Mouse (Mus musculus): ENCODE results near the gene Zbtb22. TPM values are rescaled to one million over a fixed set of nuclear protein-coding genes. Genes with fewer than 3 reads are reported as not detected.

Gene Zbtb22
- polyA plus RNA-seq, 1 experiment, result 92.1 TPM

DNA sequence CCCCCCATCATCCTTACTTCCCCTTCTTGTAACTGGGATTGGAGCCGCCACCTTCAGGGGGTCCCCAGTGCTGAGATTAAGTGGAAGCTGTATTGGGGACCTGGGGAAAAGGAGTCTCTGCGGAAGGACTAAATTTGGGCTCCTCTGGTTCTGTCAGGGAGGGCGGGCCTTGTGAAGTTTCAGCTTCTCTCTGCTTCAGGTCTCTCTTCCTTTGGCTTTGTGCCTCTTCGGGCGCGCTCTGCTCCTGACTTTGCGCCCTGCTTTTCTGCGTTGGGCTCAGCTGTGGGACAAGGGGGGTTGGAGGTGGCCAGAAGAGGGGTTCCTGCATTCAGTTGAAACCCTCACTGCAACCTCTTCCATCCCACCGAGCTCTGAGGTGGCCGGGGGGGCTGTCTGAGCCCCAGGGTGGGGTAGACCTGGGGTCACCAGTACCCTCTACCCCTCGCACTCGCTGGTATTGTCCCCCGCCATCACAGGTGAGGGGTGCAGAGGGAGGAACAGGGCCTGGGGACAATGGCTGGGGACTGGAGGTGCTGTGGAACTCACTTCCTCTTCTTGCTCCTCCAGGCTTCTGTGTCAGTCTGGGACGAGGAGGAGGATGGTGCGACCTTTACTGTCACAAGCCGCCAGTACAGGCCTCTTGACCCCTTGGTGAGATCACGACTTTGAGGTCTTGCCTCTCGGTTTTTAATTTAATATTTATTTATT is 15.6 kb downstream of the Zbtb22 start:
- DNase-seq, result no peak
- WGBS, result 43% methylated on average over 18 of the region's 18 CpGs
- H3K4me1 ChIP-seq (ENCODE audit: control insufficient read depth, insufficient read depth, low read length), result no peaks in the 10 kb centered on the region
- peak overlapping the region; percentile 77 for H3K4me3 ChIP-seq (replicated peaks; ENCODE audit: extremely low read depth, low read depth, low read length)
- no peak for TF ChIP-seq CTCF (IDR thresholded peaks at IDR 0.05; ENCODE audit: insufficient read depth, low read length)
- no peak for TF ChIP-seq POLR2A (IDR thresholded peaks at IDR 0.05; ENCODE audit: borderline replicate concordance, extremely low read depth, low read depth, low read length)

DNA sequence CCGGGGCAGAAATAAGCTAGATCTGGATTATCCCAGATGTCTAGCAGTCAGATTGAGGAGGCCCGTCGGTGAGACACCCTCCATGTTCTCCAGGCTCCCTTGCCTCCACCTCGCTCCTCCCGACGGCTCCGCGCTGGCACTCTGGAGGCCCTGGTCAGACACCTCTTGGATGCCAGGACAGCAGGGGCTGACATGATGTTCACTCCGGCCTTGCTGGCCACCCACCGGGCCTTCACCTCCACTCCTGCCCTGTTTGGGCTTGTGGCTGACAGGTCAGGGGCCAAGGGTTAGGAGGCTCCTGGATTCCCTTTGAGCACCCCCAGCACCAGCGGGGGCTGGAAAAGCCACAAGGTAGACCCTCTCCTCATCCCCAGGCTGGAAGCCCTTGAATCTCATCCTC is 16.2 kb downstream of the Zbtb22 start:
- no peak for DNase-seq
- H3K4me1 ChIP-seq (ENCODE audit: control insufficient read depth, insufficient read depth, low read length), result no peaks in the 10 kb centered on the region
- 90% methylated on average over 11 of the region's 11 CpGs for WGBS
- H3K4me3 ChIP-seq (replicated peaks; ENCODE audit: extremely low read depth, low read depth, low read length), result no peak overlapping the region
- TF ChIP-seq CTCF (IDR thresholded peaks at IDR 0.05; ENCODE audit: insufficient read depth, low read length) (no peak), POLR2A (IDR thresholded peaks at IDR 0.05; ENCODE audit: borderline replicate concordance, extremely low read depth, low read depth, low read length) (no peak)

DNA sequence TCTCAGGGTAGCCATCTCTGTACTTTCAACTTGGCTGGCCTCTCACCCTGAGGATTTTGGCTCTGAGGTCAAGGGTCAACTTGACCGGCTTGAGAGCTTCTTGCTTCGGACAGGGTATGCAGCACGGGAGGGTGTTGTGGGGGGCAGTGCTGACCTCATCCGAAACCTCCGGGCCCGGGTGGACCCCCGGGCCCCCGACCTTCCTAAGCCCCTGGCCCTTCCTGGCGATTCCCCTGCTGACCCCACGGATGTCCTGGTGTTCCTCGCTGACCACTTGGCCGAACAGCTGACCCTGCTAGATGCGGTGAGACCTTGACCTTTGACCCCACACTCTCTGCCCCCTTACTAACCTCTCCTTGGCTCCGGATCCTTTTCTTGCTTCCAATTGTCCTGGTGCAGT is 16.7 kb downstream of the Zbtb22 start:
- H3K4me3 ChIP-seq (replicated peaks; ENCODE audit: extremely low read depth, low read depth, low read length), result no peak overlapping the region
- no peak for TF ChIP-seq CTCF (IDR thresholded peaks at IDR 0.05; ENCODE audit: insufficient read depth, low read length)
- no peak for TF ChIP-seq POLR2A (IDR thresholded peaks at IDR 0.05; ENCODE audit: borderline replicate concordance, extremely low read depth, low read depth, low read length)
- no peaks in the 10 kb centered on the region for H3K4me1 ChIP-seq (ENCODE audit: control insufficient read depth, insufficient read depth, low read length)
- WGBS, result 85% methylated on average over 14 of the region's 14 CpGs
- no peak for DNase-seq

DNA sequence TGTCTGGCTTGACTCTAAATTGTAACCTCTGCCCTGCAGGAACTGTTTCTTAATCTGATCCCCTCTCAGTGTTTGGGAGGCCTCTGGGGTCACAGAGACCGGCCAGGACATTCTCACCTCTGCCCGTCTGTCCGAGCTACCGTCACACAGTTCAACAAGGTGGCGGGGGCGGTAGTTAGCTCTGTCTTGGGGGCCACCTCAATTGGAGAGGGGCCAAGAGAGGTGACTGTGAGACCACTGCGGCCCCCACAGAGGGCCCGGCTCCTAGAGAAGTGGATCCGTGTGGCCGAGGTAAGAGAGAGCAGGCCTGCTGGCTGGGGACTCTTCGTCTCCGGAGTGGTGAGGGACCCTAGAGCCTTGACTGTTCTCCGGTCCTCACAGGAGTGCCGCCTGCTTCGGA is 17.3 kb downstream of the Zbtb22 start:
- DNase-seq, result no peak
- 95% methylated on average over 15 of the region's 15 CpGs for WGBS
- Histone ChIP-seq H3K4me1 (ENCODE audit: control insufficient read depth, insufficient read depth, low read length) (no peaks in the 10 kb centered on the region), H3K4me3 (replicated peaks; ENCODE audit: extremely low read depth, low read depth, low read length) (no peak overlapping the region)
- TF ChIP-seq POLR2A (IDR thresholded peaks at IDR 0.05; ENCODE audit: borderline replicate concordance, extremely low read depth, low read depth, low read length) (no peak), CTCF (IDR thresholded peaks at IDR 0.05; ENCODE audit: insufficient read depth, low read length) (no peak)

DNA sequence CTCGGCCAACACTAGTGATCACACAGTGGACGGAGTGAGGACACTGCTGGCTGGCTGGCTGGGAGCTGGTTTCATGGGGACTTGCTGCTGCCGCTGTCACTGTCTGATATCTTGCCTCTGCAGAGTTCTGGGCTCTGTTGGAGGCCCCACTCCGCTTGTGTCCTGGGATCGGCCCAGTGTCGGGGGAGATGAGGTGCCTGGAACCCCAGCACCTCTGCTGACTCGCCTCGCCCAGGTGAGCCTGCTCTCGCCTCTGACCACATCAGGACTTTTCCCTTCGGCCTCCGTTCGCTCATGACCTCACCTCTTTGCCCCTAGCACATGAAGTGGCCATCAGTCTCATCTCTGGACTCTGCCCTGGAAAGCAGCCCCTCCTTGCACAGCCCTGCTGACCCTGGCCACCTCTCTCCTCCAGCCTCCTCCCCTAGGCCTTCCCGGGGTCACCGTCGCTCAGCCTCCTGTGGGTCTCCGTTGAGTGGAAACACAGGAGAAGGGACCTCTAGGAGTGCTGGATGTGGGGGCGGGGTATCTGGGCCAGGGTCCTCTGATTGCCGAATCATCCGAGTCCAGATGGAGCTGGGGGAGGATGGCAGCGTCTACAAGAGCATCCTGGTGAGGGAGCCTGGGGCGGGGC is 19.8 kb downstream of the Zbtb22 start:
- DNase-seq, result no peak
- 87% methylated on average over 21 of the region's 21 CpGs for WGBS
- H3K4me1 ChIP-seq (ENCODE audit: control insufficient read depth, insufficient read depth, low read length), result peaks cover 7% of the 10 kb centered on the region; the same call in 1 of the 2 replicates
- no peak overlapping the region for H3K4me3 ChIP-seq (replicated peaks; ENCODE audit: extremely low read depth, low read depth, low read length)
- no peak for TF ChIP-seq POLR2A (IDR thresholded peaks at IDR 0.05; ENCODE audit: borderline replicate concordance, extremely low read depth, low read depth, low read length)
- TF ChIP-seq CTCF (IDR thresholded peaks at IDR 0.05; ENCODE audit: insufficient read depth, low read length), result no peak

DNA sequence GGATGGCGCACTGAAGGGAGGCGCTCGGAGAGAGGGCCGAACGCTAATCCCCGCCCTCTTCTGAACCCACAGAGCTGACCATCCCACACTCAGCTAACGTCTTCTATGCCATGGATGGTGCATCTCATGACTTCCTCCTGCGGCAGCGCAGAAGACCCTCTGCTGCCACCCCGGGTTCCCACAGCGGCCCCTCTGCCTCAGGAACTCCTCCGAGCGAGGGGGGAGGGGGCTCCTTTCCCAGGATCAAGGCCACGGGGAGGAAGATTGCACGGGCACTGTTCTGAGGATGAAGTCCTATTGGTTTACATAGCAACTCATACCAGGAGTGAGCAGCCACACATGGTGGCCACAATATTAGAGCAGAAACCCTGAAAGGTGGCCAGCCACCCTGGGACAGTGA is 21.3 kb downstream of the Zbtb22 start:
- H3K4me1 ChIP-seq (ENCODE audit: control insufficient read depth, insufficient read depth, low read length), result peaks cover 10% of the 10 kb centered on the region; the same call in 1 of the 2 replicates
- no peak overlapping the region for H3K4me3 ChIP-seq (replicated peaks; ENCODE audit: extremely low read depth, low read depth, low read length)
- DNase-seq, result no peak
- WGBS, result 83% methylated on average over 15 of the region's 15 CpGs
- TF ChIP-seq POLR2A (IDR thresholded peaks at IDR 0.05; ENCODE audit: borderline replicate concordance, extremely low read depth, low read depth, low read length), result no peak
- TF ChIP-seq CTCF (IDR thresholded peaks at IDR 0.05; ENCODE audit: insufficient read depth, low read length), result no peak

DNA sequence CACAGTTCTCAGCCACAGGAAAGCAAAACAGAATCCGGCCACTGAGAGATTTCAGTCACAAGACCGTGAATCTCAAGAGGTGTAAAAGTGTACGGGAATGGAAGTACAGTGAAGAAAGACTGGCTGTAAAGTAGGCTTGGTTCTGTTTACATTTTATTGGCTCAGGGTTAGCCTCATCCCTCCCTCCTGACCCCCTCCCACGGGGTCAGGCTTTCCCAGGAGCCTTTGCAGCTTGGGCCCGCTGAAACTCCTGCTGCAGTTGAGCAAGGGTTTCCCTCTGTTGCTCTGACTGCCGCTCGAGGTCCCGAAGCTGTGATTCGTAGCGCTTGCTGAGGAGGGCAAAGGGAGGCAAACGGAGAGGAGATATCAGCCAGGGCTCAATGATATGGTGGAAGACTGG is 23.1 kb downstream of the Zbtb22 start:
- no peak for DNase-seq
- H3K4me3 ChIP-seq (replicated peaks; ENCODE audit: extremely low read depth, low read depth, low read length), result no peak overlapping the region
- 64% methylated on average over 11 of the region's 11 CpGs for WGBS
- TF ChIP-seq POLR2A (IDR thresholded peaks at IDR 0.05; ENCODE audit: borderline replicate concordance, extremely low read depth, low read depth, low read length) (no peak), CTCF (IDR thresholded peaks at IDR 0.05; ENCODE audit: insufficient read depth, low read length) (no peak)
- peaks cover 10% of the 10 kb centered on the region; the same call in 1 of the 2 replicates for H3K4me1 ChIP-seq (ENCODE audit: control insufficient read depth, insufficient read depth, low read length)

DNA sequence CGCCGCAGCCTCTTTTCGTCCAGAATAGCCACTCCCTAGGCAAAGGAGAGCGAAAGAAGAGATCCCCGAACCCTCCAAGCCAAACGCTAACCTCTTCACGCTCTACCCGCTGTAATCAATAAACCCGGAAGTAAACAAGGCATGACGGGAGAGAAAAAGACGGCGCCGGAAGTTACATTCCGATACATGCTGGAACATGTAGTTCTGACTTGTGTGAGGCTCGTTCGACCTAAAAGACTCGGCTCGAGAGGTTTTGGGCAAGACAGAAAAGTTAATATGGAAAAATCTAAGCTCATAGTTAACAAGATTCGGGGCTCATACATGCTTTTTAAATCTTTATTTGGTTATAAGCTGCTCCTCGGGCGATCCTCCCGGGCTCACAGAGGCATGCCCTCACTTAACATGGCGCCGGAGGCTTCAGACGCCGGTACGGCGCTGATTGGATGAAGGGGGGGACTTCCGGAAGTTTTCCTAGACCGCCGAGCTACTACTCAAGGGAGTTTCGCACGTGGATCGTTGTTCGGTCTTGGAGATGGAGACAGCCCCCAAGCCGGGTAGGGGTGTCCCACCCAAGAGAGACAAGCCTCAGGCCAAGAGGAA is 24.6 kb downstream of the Zbtb22 start, which contains the start of the genes Pfdn6 and Wdr46:
Pfdn6 (minus strand) TSS at position 138 of the 600 bp plus-strand sequence.
Wdr46 (plus strand) TSS at position 455 of the 600 bp plus-strand sequence.
- DNase-seq, result peak; percentile 86
- under 1% methylated on average over 36 of the region's 36 CpGs for WGBS
- peak within 1 kb of the TSS; percentile 82 for H3K4me3 ChIP-seq (replicated peaks; ENCODE audit: extremely low read depth, low read depth, low read length)
- peaks cover 10% of the 10 kb centered on the region; the same call in 1 of the 2 replicates for H3K4me1 ChIP-seq (ENCODE audit: control insufficient read depth, insufficient read depth, low read length)
- TF ChIP-seq CTCF (IDR thresholded peaks at IDR 0.05; ENCODE audit: insufficient read depth, low read length) (no peak), POLR2A (IDR thresholded peaks at IDR 0.05; ENCODE audit: borderline replicate concordance, extremely low read depth, low read depth, low read length) (peak; percentile 51; the same call in 1 of the 2 replicates)

DNA sequence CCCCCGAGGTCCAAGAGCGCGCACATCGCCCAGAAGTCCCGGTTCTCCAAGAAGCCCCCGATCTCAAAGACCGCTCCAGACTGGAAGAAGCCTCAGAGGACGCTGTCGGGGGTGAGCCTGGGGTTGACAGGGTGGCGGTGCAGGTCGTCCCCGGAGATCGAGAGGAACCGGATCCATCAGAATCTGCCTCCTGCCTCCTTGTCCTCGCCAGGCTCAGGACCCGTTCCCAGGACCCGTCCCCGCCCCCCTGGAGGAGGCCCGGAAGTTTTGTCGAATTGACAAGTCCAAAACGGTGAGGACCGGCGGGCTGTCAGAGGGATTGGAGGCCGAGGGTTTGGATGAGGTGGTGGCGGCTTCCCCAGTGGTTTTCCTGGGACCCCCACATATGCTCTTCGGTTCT is 25.3 kb downstream of the Zbtb22 start:
- Histone ChIP-seq H3K4me1 (ENCODE audit: control insufficient read depth, insufficient read depth, low read length) (peaks cover 10% of the 10 kb centered on the region; the same call in 1 of the 2 replicates), H3K4me3 (replicated peaks; ENCODE audit: extremely low read depth, low read depth, low read length) (peak overlapping the region; percentile 82)
- 2% methylated on average over 26 of the region's 26 CpGs for WGBS
- TF ChIP-seq CTCF (IDR thresholded peaks at IDR 0.05; ENCODE audit: insufficient read depth, low read length) (no peak), POLR2A (IDR thresholded peaks at IDR 0.05; ENCODE audit: borderline replicate concordance, extremely low read depth, low read depth, low read length) (no peak)
- DNase-seq, result no peak
